Mouse (Mus musculus) lung, postnatal 10 days (tissue): ENCODE results near the gene Macrod2.
A peak's percentile ranks its signal among the peaks of the same experiment; 100 is the strongest.

Experiments
- DNase-seq: peaks from one replicate; pipeline ENCODE4 v3.0.0; 2021

Macrod2 gene

DNA sequence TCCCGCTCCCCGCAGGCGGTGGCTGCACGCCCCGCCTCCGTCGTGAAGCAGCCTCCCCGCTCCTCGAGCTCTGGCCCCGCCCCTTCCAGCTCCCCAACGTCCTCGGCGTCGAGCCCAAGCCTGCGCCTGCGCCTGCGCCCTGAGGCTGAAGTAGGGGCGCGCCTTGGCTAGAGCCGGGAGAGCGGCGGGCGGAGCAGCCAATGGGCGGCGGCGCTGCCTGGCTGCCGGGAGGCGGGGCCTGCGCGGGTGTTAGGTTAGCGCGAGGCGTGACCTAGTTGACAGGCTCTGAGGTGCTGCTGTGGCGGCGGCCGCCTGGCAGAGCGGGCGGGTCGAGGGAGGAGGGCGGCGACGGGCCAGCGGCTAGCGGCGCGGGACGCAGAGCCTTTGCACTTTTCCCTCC lies at the start of gene Macrod2:
TSS of gene Macrod2 (plus strand) at position 131 of the 400 bp plus-strand sequence.
- peak; percentile 99 for DNase-seq

- DNase-seq: no peak
Observed at GRCm38 (mm10) chr2:140359905-140360304, 35.2 kb upstream of the Macrod2 start.

DNA sequence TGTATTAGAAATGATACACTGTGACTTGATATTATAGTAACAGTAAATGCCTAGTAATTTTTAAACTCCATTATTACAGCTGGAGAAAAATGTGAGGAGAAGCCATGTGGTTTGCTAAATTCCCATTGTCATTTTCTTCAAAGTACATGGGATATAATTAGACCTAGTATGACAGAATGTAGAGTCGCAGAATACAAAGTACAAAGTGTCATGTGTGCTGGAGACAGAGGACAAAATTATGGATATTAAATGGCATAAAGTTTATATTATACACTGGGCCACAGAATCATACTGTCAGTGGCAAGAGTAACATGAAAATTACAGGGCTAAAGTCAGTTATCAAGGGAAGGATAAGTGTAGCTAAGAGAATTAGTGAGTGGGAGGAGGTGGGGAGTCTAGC lies 30.3 kb upstream of the Macrod2 start:
- no peak for DNase-seq

GRCm38 (mm10) chr2:140389525-140389924 lies 5.6 kb upstream of the Macrod2 start, which contains the start of gene Sel1l2:
TSS of gene Sel1l2 (minus strand) at chr2:140389706.
- no peak for DNase-seq

DNA sequence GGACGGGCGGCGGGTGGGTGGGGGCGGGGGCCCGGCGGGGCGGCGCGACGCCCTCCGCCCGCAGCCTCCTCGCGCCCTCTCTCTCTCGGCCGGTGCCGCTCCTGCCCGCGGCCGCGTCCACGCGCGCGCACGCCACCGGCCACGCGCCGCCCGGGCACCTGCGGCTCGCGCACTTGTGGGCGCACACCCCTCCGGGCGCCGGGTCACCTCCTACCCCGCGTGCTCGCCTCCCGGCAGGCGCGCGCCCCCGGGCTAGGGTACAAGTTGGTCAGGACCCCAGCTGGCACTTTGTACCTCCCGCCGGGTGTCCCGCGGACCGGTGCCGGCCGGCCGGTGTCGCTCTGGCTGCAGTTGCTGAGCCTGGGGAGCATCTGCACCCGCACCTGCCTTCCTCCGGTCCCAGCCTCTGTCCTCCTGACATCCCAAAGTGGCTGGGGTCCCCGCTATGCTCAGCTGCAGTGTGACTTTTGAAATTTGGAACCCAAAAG lies 679 bp downstream of the Macrod2 start:
- peak; percentile 16 for DNase-seq

DNA sequence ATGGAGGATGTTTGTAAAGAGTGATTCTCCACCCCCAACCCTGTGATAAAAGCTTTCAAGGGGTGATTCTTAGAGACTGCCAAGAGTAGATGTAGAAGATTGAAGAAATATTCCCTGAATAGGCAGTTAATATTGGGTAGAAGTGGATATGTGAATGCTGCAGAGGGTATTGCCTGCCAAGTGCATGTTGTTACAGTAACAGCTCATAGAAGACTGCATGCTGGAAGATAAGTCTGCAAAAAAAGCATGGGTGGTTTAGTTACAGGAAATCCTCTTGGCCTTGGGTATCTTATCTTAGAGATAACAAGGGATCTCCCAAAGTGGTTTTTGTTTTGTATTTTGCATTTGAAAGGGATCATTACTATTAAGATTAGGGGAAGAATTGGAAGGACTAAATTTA lies 30.7 kb downstream of the Macrod2 start:
- no peak for DNase-seq

GRCm38 (mm10) chr2:140427283-140427682 lies 32.2 kb downstream of the Macrod2 start:
- DNase-seq: peak; percentile 31

- no peak for DNase-seq
Observed at GRCm38 (mm10) chr2:140439081-140439480, 44.0 kb downstream of the Macrod2 start.

DNA sequence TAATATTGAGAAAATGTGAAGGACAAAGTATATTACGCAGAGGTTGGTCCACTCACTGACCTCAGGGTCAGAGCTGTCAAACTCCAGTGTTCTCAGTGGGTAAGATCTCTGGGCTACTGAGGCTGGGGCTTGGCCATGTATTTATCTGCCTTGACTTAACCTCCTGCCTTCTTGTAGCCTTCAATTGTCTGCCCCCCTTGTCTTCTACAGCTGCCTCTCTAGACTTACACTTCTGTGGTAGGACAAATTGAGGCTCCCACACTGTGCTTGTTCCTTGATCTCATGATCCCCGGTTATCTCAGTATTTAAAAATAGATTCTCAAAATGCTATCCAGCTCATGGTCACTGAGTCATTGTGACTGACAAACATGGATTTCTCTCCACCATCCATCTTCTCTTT lies 53.5 kb downstream of the Macrod2 start:
- DNase-seq: no peak

- DNase-seq: no peak
Observed at GRCm38 (mm10) chr2:140475770-140476169, 80.7 kb downstream of the Macrod2 start.

DNA sequence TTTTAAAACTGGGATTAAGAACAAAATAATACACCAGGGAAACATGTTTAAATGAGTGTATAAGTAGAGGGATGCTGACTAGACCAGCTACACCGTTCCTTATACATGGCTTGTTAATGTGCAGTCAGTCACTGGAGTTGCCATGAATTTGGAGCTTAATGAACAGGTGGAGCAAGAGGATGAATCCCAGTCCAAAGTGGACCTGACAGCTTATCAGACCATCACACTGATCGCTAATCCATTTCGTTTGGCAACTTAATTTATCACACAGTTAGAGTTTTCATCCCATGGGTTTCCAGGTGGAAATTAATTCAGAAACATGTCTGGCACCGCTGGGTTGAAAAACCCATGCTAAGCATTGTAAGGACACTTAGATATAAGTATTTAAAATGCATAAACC lies 81.8 kb downstream of the Macrod2 start:
- no peak for DNase-seq

GRCm38 (mm10) chr2:140482604-140483003 lies 87.5 kb downstream of the Macrod2 start:
- no peak for DNase-seq

DNA sequence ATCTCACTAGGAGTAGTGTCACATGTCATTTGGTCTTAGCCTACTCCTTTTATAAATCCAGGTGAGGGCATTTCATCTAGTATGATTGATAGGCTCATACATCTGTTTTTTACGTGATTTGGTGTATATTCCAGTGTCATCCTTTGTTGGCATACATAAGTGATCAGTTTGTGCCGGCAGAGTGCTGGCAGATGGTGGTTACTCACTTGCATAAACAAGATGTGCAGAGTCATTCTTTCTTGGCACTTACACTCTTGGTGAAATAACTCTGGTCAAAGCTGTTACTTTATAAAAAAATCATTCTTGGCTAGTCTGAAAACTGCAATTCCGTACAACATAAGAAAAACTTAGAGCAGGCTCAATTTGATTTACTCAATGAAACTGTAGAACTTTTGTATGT lies 102.6 kb downstream of the Macrod2 start:
- DNase-seq: peak; percentile 2

GRCm38 (mm10) chr2:140500951-140501350 lies 105.8 kb downstream of the Macrod2 start:
- DNase-seq: peak; percentile 39

- no peak for DNase-seq
Observed at GRCm38 (mm10) chr2:140521472-140521871, 126.4 kb downstream of the Macrod2 start.

- DNase-seq: no peak
Observed at GRCm38 (mm10) chr2:140530214-140530613, 135.1 kb downstream of the Macrod2 start.

DNA sequence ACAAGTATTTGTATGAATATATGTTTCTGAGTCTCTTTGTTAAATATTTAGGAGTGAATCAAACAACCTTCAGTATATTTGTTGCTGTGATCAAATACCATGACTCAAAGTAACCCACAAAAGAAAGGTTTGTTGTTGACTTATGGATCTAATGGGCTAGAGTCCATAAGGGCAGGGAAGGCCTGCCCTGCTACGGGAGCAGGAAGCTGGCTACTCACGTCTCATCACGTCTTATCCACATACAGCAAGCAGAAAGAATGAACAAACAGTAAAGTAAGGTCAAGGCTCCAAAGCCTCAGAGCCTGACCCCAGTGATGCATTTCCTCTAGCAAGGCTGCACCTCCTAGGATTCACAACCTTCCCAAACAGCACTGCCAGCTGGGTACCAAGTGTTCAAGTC lies 136.9 kb downstream of the Macrod2 start:
- DNase-seq: no peak

DNA sequence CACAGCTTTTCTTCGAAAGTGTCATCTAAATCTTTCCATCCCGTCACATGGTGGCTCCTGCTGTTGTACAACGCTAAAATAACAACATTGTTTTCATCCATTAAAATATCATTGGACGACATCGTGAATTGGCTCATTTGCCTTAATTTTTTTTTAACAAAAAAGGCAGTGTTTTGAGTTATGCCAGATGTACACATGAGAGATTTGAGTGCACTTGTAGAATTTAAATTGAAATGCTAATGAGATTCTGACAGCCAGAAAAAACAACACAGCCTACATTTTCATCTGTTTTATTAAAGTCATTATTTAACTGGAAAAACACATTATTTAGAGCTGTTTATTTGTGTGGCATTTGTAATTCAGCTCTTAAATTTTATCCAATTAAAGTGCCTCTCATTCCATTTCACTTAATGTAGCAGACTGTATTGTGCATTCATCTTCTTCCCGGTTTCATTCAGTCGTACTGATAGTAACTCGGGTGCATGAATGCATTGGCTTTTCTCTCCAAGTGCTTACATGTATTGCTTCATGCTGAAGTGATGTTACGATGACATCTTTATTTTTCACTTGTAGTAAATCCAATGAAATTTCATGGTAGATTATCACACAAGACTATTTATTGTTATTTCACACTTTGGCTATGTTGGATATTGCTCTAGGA lies 137.9 kb downstream of the Macrod2 start:
- DNase-seq: no peak

DNA sequence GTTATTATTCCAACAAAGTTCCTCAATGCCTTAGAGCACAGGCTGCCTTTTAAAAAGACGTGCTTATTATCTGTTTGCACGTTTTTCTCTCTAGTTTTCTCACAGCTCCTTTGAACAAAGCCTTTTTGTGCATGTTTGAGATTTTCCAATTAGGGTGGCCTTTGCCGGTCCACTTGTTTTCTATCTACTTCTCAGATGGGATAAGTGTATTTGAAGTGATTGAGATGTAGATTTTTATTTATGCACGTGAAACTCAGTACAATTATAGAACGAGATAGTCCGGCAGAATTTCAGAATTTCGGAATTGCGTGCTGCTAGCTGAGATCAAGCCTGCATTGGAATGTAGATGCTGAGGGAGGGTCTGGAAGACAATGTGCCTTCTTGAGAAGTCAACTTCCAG lies 138.5 kb downstream of the Macrod2 start:
- no peak for DNase-seq

- no peak for DNase-seq
Observed at GRCm38 (mm10) chr2:140534583-140534982, 139.5 kb downstream of the Macrod2 start.

- DNase-seq: peak; percentile 10
Observed at GRCm38 (mm10) chr2:140535832-140536571, 140.9 kb downstream of the Macrod2 start.

GRCm38 (mm10) chr2:140549286-140549685 lies 154.2 kb downstream of the Macrod2 start:
- DNase-seq: no peak

GRCm38 (mm10) chr2:140561426-140561825 lies 166.3 kb downstream of the Macrod2 start:
- DNase-seq: no peak

DNA sequence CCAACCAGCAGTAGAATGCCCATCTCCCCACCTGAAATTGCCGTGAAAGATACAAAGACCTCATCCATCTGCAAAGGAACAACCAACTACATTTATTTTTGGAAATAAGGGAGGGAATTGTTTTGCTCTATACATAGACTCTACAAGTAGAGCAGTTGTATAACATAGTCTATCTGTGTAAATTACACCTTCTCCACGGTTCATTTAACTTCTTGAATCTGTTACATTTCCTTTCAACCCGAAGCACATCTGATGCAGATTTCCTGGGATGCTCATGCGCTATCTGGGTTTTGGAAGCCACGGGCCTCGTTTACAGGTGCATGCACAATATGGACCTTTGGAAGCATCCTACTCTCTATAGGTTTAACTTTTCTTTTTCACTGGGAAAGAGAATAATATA lies 175.8 kb downstream of the Macrod2 start:
- DNase-seq: no peak
